Mouse (Mus musculus) spleen, adult 2 months (tissue): ENCODE data around the gene Tmem150c. TPM values are rescaled to one million over a fixed set of nuclear protein-coding genes. Genes with fewer than 3 reads are reported as not detected.

Source experiments
- DNase-seq, 2 experiments: peaks; one replicate each; pipeline versions ENCODE4 v3.0.0 to v3.0.0-alpha.2; 2012 to 2021; ENCODE audit warnings: low spot score in 2 of 2, low read depth in 1 of 2
- H3K27ac ChIP-seq: fragments of 200-500 bp; 2 replicates; pipeline ENCODE4 v1.5.1; 2012; ENCODE audit warnings: low read length, inconsistent platforms; ENCODE audit not compliant: insufficient read depth
- H3K27me3 ChIP-seq: fragments of 200-500 bp; 2 replicates; pipeline ENCODE4 v1.6.1; 2012; ENCODE audit warnings: mild to moderate bottlenecking, moderate library complexity, low read length, inconsistent platforms; ENCODE audit not compliant: control insufficient read depth, insufficient read depth
- H3K36me3 ChIP-seq: fragments of 200-500 bp; 2 replicates; pipeline ENCODE4 v1.6.1; 2012; ENCODE audit warnings: mild to moderate bottlenecking, low read length, inconsistent platforms; ENCODE audit not compliant: control insufficient read depth, insufficient read depth
- H3K4me1 ChIP-seq: fragments of 200-500 bp; 2 replicates; pipeline ENCODE4 v1.6.1; 2011; ENCODE audit warnings: inconsistent platforms; ENCODE audit not compliant: control insufficient read depth, insufficient read depth, insufficient read length
- H3K4me3 ChIP-seq: fragments of 200-500 bp; 2 replicates; pipeline ENCODE4 v1.5.1; 2011; ENCODE audit warnings: mild to moderate bottlenecking, inconsistent platforms; ENCODE audit not compliant: insufficient read depth, insufficient read length; ENCODE audit errors: extremely low read depth
- CTCF ChIP-seq: fragments of 200-500 bp; IDR thresholded peaks from 2 replicates; pipeline ENCODE4 v1.5.1; 2011; ENCODE audit warnings: mild to moderate bottlenecking, inconsistent platforms; ENCODE audit not compliant: insufficient read depth, insufficient read length, insufficient replicate concordance; ENCODE audit errors: extremely low read depth
- POLR2A ChIP-seq: fragments of 200-500 bp; IDR thresholded peaks from 2 replicates; pipeline ENCODE4 v1.6.1; 2011; ENCODE audit warnings: low read depth, low read length, inconsistent platforms
- WGBS: fragments of 180-500 bp; shearing (Covaris S2); methylation state at CpG from one replicate; pipeline ENCODE4 v1.1.7; 2018; 5-methylcytosine and 5-hydroxymethylcytosine counted together
- polyA plus RNA-seq: library from polyadenylated mRNA; depleted of rRNA; stranded (reverse); fragments of >200 nt; gene quantifications from 2 replicates; pipeline ENCODE4 v1.2.3, GENCODE M21; 2012

Gene Tmem150c
- polyA plus RNA-seq, 1 experiment, result 0.69 TPM

- no peak overlapping the region for H3K27ac ChIP-seq
- H3K4me3 ChIP-seq, result no peak overlapping the region
- 86% methylated on average over 14 of the region's 15 CpGs for WGBS
- H3K4me1 ChIP-seq, result no peaks in the 10 kb centered on the region
- H3K36me3 ChIP-seq, result peaks cover 8% of the 10 kb centered on the region
- TF ChIP-seq CTCF, result no peak
- TF ChIP-seq POLR2A, result no peak
- DNase-seq, result no peak
- no peaks in the 10 kb centered on the region for H3K27me3 ChIP-seq
Observed at GRCm38 (mm10) chr5:100057461-100058209, 102.0 kb downstream of the Tmem150c start.

GRCm38 (mm10) chr5:100055866-100056369 is 103.7 kb downstream of the Tmem150c start:
- Histone ChIP-seq H3K4me1 (no peaks in the 10 kb centered on the region), H3K36me3 (peaks cover 7% of the 10 kb centered on the region), H3K27me3 (no peaks in the 10 kb centered on the region), H3K27ac (no peak overlapping the region), H3K4me3 (no peak overlapping the region)
- no peak for DNase-seq
- TF ChIP-seq POLR2A (no peak), CTCF (no peak)
- WGBS, result 89% methylated on average over 5 of the region's 5 CpGs

- DNase-seq, result no peak
- H3K4me3 ChIP-seq, result no peak overlapping the region
- H3K36me3 ChIP-seq, result peaks cover 5% of the 10 kb centered on the region
- WGBS, result 77% methylated on average over 11 of the region's 11 CpGs
- TF ChIP-seq POLR2A (no peak), CTCF (no peak)
- H3K27me3 ChIP-seq, result no peaks in the 10 kb centered on the region
- no peak overlapping the region for H3K27ac ChIP-seq
- H3K4me1 ChIP-seq, result no peaks in the 10 kb centered on the region
Observed at GRCm38 (mm10) chr5:100054807-100055547, 104.6 kb downstream of the Tmem150c start.

GRCm38 (mm10) chr5:100052728-100053127 is 106.9 kb downstream of the Tmem150c start:
- H3K36me3 ChIP-seq, result no peaks in the 10 kb centered on the region
- no peak for TF ChIP-seq CTCF
- TF ChIP-seq POLR2A, result no peak
- no peak overlapping the region for H3K27ac ChIP-seq
- no peak for DNase-seq
- 93% methylated on average over 7 of the region's 7 CpGs for WGBS
- no peaks in the 10 kb centered on the region for H3K27me3 ChIP-seq
- H3K4me3 ChIP-seq, result no peak overlapping the region
- H3K4me1 ChIP-seq, result no peaks in the 10 kb centered on the region

- H3K27ac ChIP-seq, result no peak overlapping the region
- no peak for DNase-seq
- WGBS, result 87% methylated on average over 3 of the region's 3 CpGs
- H3K4me1 ChIP-seq, result no peaks in the 10 kb centered on the region
- no peaks in the 10 kb centered on the region for H3K36me3 ChIP-seq
- H3K27me3 ChIP-seq, result no peaks in the 10 kb centered on the region
- H3K4me3 ChIP-seq, result no peak overlapping the region
- TF ChIP-seq POLR2A (no peak), CTCF (no peak)
Observed at GRCm38 (mm10) chr5:100049904-100050303, 109.7 kb downstream of the Tmem150c start.

GRCm38 (mm10) chr5:100047871-100048270 is 111.7 kb downstream of the Tmem150c start:
- TF ChIP-seq POLR2A (no peak), CTCF (no peak)
- no peaks in the 10 kb centered on the region for H3K36me3 ChIP-seq
- no peak for DNase-seq
- no peak overlapping the region for H3K27ac ChIP-seq
- 87% methylated on average over 7 of the region's 7 CpGs for WGBS
- H3K4me1 ChIP-seq, result no peaks in the 10 kb centered on the region
- no peaks in the 10 kb centered on the region for H3K27me3 ChIP-seq
- no peak overlapping the region for H3K4me3 ChIP-seq

DNA sequence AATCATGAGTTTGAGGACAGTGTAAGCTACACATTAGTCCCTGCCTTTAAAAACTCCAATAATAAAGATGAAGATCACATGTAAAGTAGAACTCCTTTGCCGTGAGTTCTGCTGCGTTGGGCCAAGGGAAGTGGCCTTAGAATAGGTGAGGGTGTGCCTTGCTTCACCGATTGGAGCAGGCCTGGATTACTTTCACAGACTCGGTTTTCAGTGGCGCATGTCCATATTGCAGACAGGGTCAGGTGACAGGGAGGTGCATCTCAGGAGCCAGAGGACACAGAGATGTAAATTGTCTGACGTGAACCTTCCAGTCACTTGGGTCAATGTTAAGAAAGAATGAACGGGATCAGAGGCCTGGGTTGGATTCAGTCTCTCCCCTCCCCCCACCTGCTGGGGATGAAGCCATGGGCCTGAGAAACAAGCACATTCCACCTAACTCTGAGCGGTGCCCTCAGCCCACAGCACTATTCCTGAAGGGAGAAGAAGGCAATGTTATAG is 112.4 kb downstream of the Tmem150c start:
- H3K27me3 ChIP-seq, result no peaks in the 10 kb centered on the region
- no peaks in the 10 kb centered on the region for H3K36me3 ChIP-seq
- DNase-seq, result no peak
- no peaks in the 10 kb centered on the region for H3K4me1 ChIP-seq
- 91% methylated on average over 8 of the region's 8 CpGs for WGBS
- H3K27ac ChIP-seq, result no peak overlapping the region
- TF ChIP-seq CTCF (no peak), POLR2A (no peak)
- H3K4me3 ChIP-seq, result no peak overlapping the region
